Comparison of ENCODE assay signal across 18 mouse cellular contexts in the genomic region with DNA sequence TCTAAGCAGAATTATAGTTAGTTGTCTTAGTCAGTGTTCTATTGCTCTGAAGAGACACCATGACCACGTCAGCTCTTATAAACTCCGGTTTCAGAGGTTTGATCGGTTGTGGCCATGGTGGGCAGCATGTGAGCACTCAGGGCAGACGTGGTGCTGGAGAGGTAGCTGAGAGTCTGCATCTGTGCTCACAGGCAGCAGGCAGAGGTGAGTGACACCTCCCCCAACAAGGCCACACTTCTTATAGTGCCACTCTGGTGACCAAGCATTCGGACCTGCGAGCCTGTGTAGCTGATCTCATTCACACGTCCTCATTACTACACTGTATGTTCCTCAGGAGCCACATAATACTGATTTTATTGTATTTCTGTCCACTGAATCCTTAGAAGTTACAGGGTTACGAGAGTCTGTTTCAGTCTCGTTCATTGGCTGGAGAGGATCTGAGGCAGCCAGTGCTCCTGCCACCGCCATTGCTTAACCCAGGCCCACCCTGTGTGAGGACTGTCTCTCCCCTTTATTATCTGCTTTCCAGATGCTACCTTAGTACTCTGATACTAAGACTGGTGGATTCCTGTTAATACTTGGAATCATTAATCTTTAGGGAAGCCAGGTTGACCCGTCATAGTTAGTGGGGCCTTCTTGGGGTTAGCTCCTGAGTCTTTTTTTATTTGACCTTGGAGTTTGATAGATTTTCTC.
DNase-seq lines count a peak whose midpoint lies in the region; ATAC-seq and TF ChIP-seq lines count a peak whose summit lies in the region.
"Had no signal": no experiment of that assay in that cellular context is flagged by ENCODE, and none has a peak within 500 bp of the region (broad histone marks: within the 10 kb centered on the region; RNA-seq: fewer than 3 reads in every experiment).

No protein-coding gene starts in this region.

- H3K4me1 ChIP-seq in intestine, embryonic 15.5 days (replicated peaks): peaks cover 13% of the 10 kb centered on the region
- peaks cover 4% of the 10 kb centered on the region for H3K4me1 ChIP-seq in intestine, postnatal 0 days (replicated peaks; ENCODE audit: control insufficient read depth, insufficient read depth, low read length)
- peaks cover 99% of the 10 kb centered on the region for H3K4me1 ChIP-seq in megakaryocyte, embryonic 14.5 days
- peaks cover 77% of the 10 kb centered on the region for H3K4me1 ChIP-seq in G1E (ENCODE audit: insufficient read depth, low read depth, low read length)
- H3K4me1 ChIP-seq in lung, adult 2 months (ENCODE audit: control insufficient read depth, insufficient read depth, low read length): peaks cover 9% of the 10 kb centered on the region
- H3K4me1 ChIP-seq in embryonic facial prominence, embryonic 10.5 days: peaks cover 48% of the 10 kb centered on the region

- H3K4me3 ChIP-seq in intestine, embryonic 15.5 days (replicated peaks): no peak overlapping the region
- H3K4me3 ChIP-seq in intestine, postnatal 0 days (ENCODE audit: low read depth, low read length): no peak overlapping the region
- peak overlapping the region; percentile 69 for H3K4me3 ChIP-seq in megakaryocyte, embryonic 14.5 days (replicated peaks)
- peak overlapping the region; percentile 33; the same call in 1 of the 2 replicates for H3K4me3 ChIP-seq in G1E (ENCODE audit: low read depth, low read length)
- H3K4me3 ChIP-seq in lung, adult 2 months (replicated peaks; ENCODE audit: extremely low read depth, low read depth, low read length): no peak overlapping the region
- no peak overlapping the region for H3K4me3 ChIP-seq in embryonic facial prominence, embryonic 10.5 days
- H3K4me3 ChIP-seq: forebrain, embryonic 10.5 days; gastrocnemius, adult 2 months; heart, embryonic 15.5 days had no signal

- H3K9ac ChIP-seq in intestine, embryonic 15.5 days: no peak overlapping the region
- H3K9ac ChIP-seq in intestine, postnatal 0 days (ENCODE audit: low read depth, low read length): no peak overlapping the region
- H3K9ac ChIP-seq: heart, embryonic 15.5 days; hindbrain, embryonic 14.5 days had no signal

- peak; percentile 46; the same call in 1 of the 2 replicates for ATAC-seq in intestine, embryonic 15.5 days
- ATAC-seq in intestine, postnatal 0 days: no peak
- ATAC-seq in megakaryocyte, adult 5-6 weeks (ENCODE audit: poor library complexity, severe bottlenecking): no peak
- ATAC-seq in G1E (ENCODE audit: extremely low read depth, insufficient number of reproducible peaks, low FRiP score, poor library complexity, severe bottlenecking): no peak

- TF ChIP-seq POLR2A in lung, adult 2 months (IDR thresholded peaks at IDR 0.05; ENCODE audit: borderline replicate concordance, extremely low read depth, low read depth, low read length): no peak

- no peaks in the 10 kb centered on the region for H3K36me3 ChIP-seq in intestine, embryonic 15.5 days
- 0 out of 2 replicates have a peak, but pooled peaks cover 5% of the 10 kb centered on the region for H3K36me3 ChIP-seq in intestine, postnatal 0 days (ENCODE audit: control insufficient read depth, insufficient read depth)
- peaks cover 26% of the 10 kb centered on the region for H3K36me3 ChIP-seq in megakaryocyte, embryonic 14.5 days (replicated peaks; ENCODE audit: low read length)
- peaks cover 36% of the 10 kb centered on the region for H3K36me3 ChIP-seq in G1E (replicated peaks)
- H3K36me3 ChIP-seq in embryonic facial prominence, embryonic 10.5 days (replicated peaks): no peaks in the 10 kb centered on the region
- H3K36me3 ChIP-seq: forebrain, embryonic 10.5 days; heart, embryonic 15.5 days had no signal

- no peak for DNase-seq in G1E (ENCODE audit: low spot score)
- DNase-seq in forelimb bud, embryonic 11.5 days (ENCODE audit: low read depth, low spot score): peak; percentile 24
- no peak for DNase-seq in lung, adult 2 months
- no peak for DNase-seq in embryonic facial prominence, embryonic 10.5 days (ENCODE audit: low spot score)
- DNase-seq: adrenal gland, adult 2 months; cerebellum, adult 2 months; cerebellum, postnatal 36 days; gastrocnemius, adult 2 months; kidney, adult 18-20 months; lung, postnatal 14 days; retina, postnatal 1 day had no signal

- TF ChIP-seq CTCF in intestine, postnatal 0 days (IDR thresholded peaks at IDR 0.05; ENCODE audit: low read depth): no peak
- no peak for TF ChIP-seq CTCF in G1E (IDR thresholded peaks at IDR 0.05; ENCODE audit: low read depth, low read length)
- TF ChIP-seq CTCF in lung, adult 2 months (IDR thresholded peaks at IDR 0.05; ENCODE audit: insufficient read depth, low read length): no peak

- no peaks in the 10 kb centered on the region for H3K27me3 ChIP-seq in intestine, embryonic 15.5 days (replicated peaks)
- H3K27me3 ChIP-seq in intestine, postnatal 0 days (replicated peaks; ENCODE audit: control insufficient read depth, insufficient read depth, low read length): no peaks in the 10 kb centered on the region
- no peaks in the 10 kb centered on the region for H3K27me3 ChIP-seq in megakaryocyte, embryonic 14.5 days (replicated peaks)
- no peaks in the 10 kb centered on the region for H3K27me3 ChIP-seq in G1E (ENCODE audit: insufficient read depth, low read length)
- H3K27me3 ChIP-seq in embryonic facial prominence, embryonic 10.5 days (replicated peaks; ENCODE audit: low read depth, poor library complexity, severe bottlenecking): no peaks in the 10 kb centered on the region
- H3K27me3 ChIP-seq: heart, embryonic 15.5 days had no signal

- H3K4me2 ChIP-seq in intestine, embryonic 15.5 days (replicated peaks): no peak overlapping the region
- H3K4me2 ChIP-seq in intestine, postnatal 0 days (replicated peaks; ENCODE audit: low read depth): no peak overlapping the region
- H3K4me2 ChIP-seq: heart, embryonic 15.5 days; hindbrain, embryonic 14.5 days had no signal

- no peaks in the 10 kb centered on the region for H3K9me3 ChIP-seq in intestine, embryonic 15.5 days
- H3K9me3 ChIP-seq in intestine, postnatal 0 days (ENCODE audit: control insufficient read depth): no peaks in the 10 kb centered on the region
- H3K9me3 ChIP-seq in megakaryocyte, embryonic 14.5 days: no peaks in the 10 kb centered on the region
- no peaks in the 10 kb centered on the region for H3K9me3 ChIP-seq in G1E (replicated peaks)
- H3K9me3 ChIP-seq in embryonic facial prominence, embryonic 10.5 days: no peaks in the 10 kb centered on the region
- H3K9me3 ChIP-seq: forebrain, embryonic 10.5 days; heart, embryonic 15.5 days had no signal

- WGBS in intestine, embryonic 15.5 days: 74% methylated on average over 11 of the region's 11 CpGs
- WGBS in intestine, postnatal 0 days: 76% methylated on average over 11 of the region's 11 CpGs
- 88% methylated on average over 11 of the region's 11 CpGs for WGBS in lung, adult 2 months
- 86% methylated on average over 11 of the region's 11 CpGs for whole genome bisulfite sequencing in embryonic facial prominence, embryonic 10.5 days

- H3K27ac ChIP-seq in intestine, embryonic 15.5 days: no peak overlapping the region
- H3K27ac ChIP-seq in intestine, postnatal 0 days (ENCODE audit: low read depth, low read length): no peak overlapping the region
- no peak overlapping the region for H3K27ac ChIP-seq in embryonic facial prominence, embryonic 10.5 days (replicated peaks)
- H3K27ac ChIP-seq: forebrain, embryonic 10.5 days; gastrocnemius, adult 2 months; heart, embryonic 15.5 days; hindbrain, embryonic 14.5 days had no signal

Comparison
In these comparisons a context has a peak if more than half of its experiments do, and no peak if none do; other contexts are left out.
1. H3K4me3 ChIP-seq: peak in megakaryocyte, embryonic 14.5 days (single experiment) and G1E (single experiment); none in intestine, embryonic 15.5 days (single experiment), intestine, postnatal 0 days (single experiment), lung, adult 2 months (single experiment) and embryonic facial prominence, embryonic 10.5 days (single experiment).